Mouse (Mus musculus) heart, adult 2 months (tissue): ENCODE data around the gene Fahd2a. TPM values are rescaled to one million over a fixed set of nuclear protein-coding genes. Genes with fewer than 3 reads are reported as not detected.

Experiments
- DNase-seq, 2 experiments: peaks; one replicate each; pipeline ENCODE4 v3.0.0; 2021
- H3K27ac ChIP-seq: fragments of 200-600 bp; 2 replicates; pipeline ENCODE4 v1.8.1; 2022
- H3K27me3 ChIP-seq: fragments of 200-500 bp; 2 replicates; pipeline ENCODE4 v1.6.1; 2012; ENCODE audit warnings: mild to moderate bottlenecking, low read length, inconsistent platforms, mixed read lengths; ENCODE audit not compliant: control insufficient read depth, insufficient read depth
- H3K36me3 ChIP-seq: fragments of 200-500 bp; 2 replicates; pipeline ENCODE4 v1.6.1; 2012; ENCODE audit warnings: low read length, inconsistent platforms; ENCODE audit not compliant: control insufficient read depth, insufficient read depth
- H3K4me1 ChIP-seq: fragments of 200-500 bp; 2 replicates; pipeline ENCODE4 v1.6.1; 2011; ENCODE audit warnings: low read length; ENCODE audit not compliant: control insufficient read depth, insufficient read depth
- H3K4me3 ChIP-seq: fragments of 200-600 bp; 2 replicates; pipeline ENCODE4 v1.8.1; 2022
- H3K79me2 ChIP-seq: fragments of 200-500 bp; replicated peaks from 2 replicates; pipeline ENCODE4 v1.6.1; 2012; ENCODE audit warnings: mild to moderate bottlenecking, inconsistent platforms, low read length, moderate library complexity, mixed read lengths; ENCODE audit not compliant: control insufficient read depth, insufficient read depth
- H3K9ac ChIP-seq: fragments of 200-500 bp; 2 replicates; pipeline ENCODE4 v1.6.1; 2012; ENCODE audit warnings: low read depth, mild to moderate bottlenecking, control low read depth, inconsistent platforms, low read length, mixed read lengths
- CTCF ChIP-seq: fragments of 200-600 bp; IDR thresholded peaks from 2 replicates; pipeline ENCODE4 v1.8.1; 2022; ENCODE audit warnings: antibody characterized with exemption, mild to moderate bottlenecking, moderate library complexity
- EP300 ChIP-seq: fragments of 200-500 bp; IDR thresholded peaks from 2 replicates; pipeline ENCODE4 v1.6.1; 2011; ENCODE audit warnings: low read depth, low read length, control low read depth; ENCODE audit not compliant: insufficient read depth
- POLR2A ChIP-seq: fragments of 200-500 bp; IDR thresholded peaks from 2 replicates; pipeline ENCODE4 v1.6.1; 2011; ENCODE audit warnings: mild to moderate bottlenecking, low read depth, low read length, control low read depth; ENCODE audit not compliant: insufficient read depth
- WGBS: fragments of 180-500 bp; shearing (Covaris S2); methylation state at CpG from one replicate; pipeline ENCODE4 v1.1.7; 2018; 5-methylcytosine and 5-hydroxymethylcytosine counted together
- intact Hi-C: fragments of 180-260 bp; cut with DNase I; formaldehyde crosslinking; loops from one replicate; pipeline ENCODE4 v1.15.1; 2025
- polyA plus RNA-seq: library from polyadenylated mRNA; depleted of rRNA; stranded (reverse); fragments of >200 nt; gene quantifications from 2 replicates; pipeline ENCODE4 v1.2.3, GENCODE M21; 2012
- total RNA-seq, 2 experiments: library from RNA; stranded (reverse); gene quantifications; 2 replicates each; pipeline ENCODE4 v1.2.3; 2021

The Fahd2a gene
- total and polyA plus RNA-seq, 3 experiments: 34.5 to 44.5 (median 42.5) TPM

DNA sequence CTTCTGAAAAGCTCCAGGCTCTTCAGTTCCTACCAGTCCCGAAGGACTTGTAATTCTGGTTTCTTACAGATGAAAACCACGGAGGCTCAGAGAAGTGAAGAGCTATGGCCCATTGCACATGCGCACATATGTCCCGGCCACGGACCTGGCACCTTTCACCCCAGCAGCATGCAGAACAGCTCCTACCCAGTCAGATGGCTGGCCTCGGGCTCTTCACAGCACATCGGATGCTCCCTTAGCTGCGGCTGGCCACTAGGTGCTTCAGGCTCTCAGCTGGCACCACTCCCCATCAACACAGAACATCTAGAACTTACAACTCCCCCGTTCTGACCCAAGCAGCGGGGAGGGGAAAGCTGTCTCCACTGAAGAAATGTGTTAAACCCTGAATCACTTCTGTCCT is 35.4 kb upstream of the Fahd2a start:
- Histone ChIP-seq H3K79me2 (no peaks in the 10 kb centered on the region), H3K4me3 (no peak overlapping the region), H3K27me3 (peaks cover 9% of the 10 kb centered on the region; the same call in 1 of the 2 replicates), H3K9ac (no peak overlapping the region), H3K4me1 (peaks cover 3% of the 10 kb centered on the region), H3K36me3 (no peaks in the 10 kb centered on the region), H3K27ac (no peak overlapping the region)
- 69% methylated on average over 10 of the region's 10 CpGs for WGBS
- intact Hi-C loops: no loop called here
- TF ChIP-seq POLR2A (no peak), CTCF (no peak), EP300 (no peak)
- DNase-seq: no peak

DNA sequence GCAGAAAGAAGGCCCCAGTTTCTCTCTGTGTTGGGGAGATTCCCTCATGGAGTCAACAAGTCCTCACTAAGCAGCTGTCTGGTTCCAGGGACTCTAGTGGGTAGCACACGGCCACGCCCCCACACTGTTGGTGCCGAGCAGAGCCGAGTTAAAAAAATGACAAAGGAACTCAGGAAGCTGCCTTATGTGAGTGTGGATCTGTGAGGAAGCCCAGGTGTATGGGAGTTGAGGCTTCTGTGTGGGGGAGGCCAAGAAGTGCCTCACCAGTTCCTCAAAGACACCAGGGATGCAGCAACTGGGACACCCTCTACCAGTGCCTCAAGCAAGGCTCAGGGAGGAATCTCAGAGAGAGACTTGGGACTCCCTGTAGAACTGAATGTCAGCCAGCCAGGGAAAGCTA is 34.8 kb upstream of the Fahd2a start:
- H3K9ac ChIP-seq: no peak overlapping the region
- WGBS: 60% methylated on average over 4 of the region's 4 CpGs
- intact Hi-C loops: no loop called here
- H3K4me1 ChIP-seq: peaks cover 2% of the 10 kb centered on the region
- H3K36me3 ChIP-seq: no peaks in the 10 kb centered on the region
- H3K79me2 ChIP-seq: no peaks in the 10 kb centered on the region
- H3K27ac ChIP-seq: no peak overlapping the region
- no peak overlapping the region for H3K4me3 ChIP-seq
- DNase-seq: no peak
- no peak for TF ChIP-seq EP300
- H3K27me3 ChIP-seq: peaks cover 9% of the 10 kb centered on the region; the same call in 1 of the 2 replicates

DNA sequence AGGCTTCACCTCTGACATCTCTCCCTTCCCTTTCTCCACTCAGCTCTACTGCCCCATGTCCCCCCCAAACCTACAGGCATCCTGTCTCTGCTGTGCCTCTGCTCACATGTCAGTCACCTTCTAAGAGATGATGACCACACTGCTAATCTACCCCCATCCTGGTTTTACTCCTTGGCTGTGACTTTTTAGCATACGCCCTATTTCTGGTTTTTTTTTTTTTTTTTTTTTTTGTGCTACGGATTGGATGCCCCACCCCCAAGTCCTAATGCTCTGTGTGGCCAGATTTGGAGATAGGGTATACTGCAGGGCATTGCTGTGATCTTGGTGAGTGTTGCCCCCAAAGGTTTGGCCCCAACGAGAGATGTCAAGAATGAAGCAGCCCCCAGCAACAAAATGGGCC is 27.9 kb upstream of the Fahd2a start:
- Histone ChIP-seq H3K9ac (no peak overlapping the region), H3K36me3 (no peaks in the 10 kb centered on the region), H3K79me2 (no peaks in the 10 kb centered on the region), H3K27me3 (no peaks in the 10 kb centered on the region), H3K27ac (no peak overlapping the region), H3K4me1 (peaks cover 1% of the 10 kb centered on the region; the same call in 1 of the 2 replicates), H3K4me3 (no peak overlapping the region)
- intact Hi-C loops: no loop called here
- WGBS: 57% methylated on average over 3 of the region's 3 CpGs
- TF ChIP-seq EP300 (no peak), CTCF (no peak), POLR2A (no peak)
- no peak for DNase-seq

DNA sequence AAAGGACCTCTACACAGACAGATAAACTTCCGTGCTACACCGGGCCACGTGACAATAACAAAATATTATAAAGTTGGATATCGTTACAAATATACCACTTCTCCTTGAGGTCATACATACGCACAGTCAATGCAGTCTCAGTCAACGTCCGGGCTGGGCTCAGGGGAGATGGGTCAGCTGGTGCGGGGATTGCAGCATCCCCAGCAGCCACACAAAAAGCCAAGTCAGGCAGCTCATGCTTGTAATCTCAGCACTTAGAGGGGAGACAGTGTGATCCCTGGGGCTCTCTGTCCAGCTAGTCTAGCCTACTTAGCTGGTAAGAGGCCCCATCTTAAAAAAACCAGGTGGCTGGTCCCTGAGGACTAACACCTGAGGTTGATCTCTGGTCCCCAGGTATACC is 26.9 kb upstream of the Fahd2a start:
- no peak for DNase-seq
- intact Hi-C loops: no loop called here
- WGBS: 73% methylated on average over 8 of the region's 8 CpGs

DNA sequence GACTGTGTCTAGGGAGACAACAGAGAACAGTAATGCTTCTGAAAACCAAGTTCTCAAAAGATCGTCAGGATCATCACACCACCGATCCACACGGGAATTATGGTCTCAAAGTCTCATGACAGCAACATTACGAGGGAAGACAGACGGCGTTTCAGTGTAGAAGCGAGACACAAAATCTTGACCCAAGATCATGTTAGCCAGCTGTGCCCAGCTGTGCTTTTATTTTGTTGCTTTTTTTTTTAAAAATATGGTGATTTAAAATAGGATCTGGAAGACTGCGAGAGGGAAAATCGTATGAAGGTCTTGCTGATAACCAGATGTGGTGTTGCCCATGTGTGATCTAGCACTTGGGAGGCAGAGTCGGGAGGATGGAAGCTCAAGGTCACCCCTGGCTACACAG is 26.3 kb upstream of the Fahd2a start:
- no peak overlapping the region for H3K4me3 ChIP-seq
- no peaks in the 10 kb centered on the region for H3K79me2 ChIP-seq
- 76% methylated on average over 10 of the region's 10 CpGs for WGBS
- H3K27me3 ChIP-seq: no peaks in the 10 kb centered on the region
- no peaks in the 10 kb centered on the region for H3K36me3 ChIP-seq
- DNase-seq: no peak
- H3K4me1 ChIP-seq: peaks cover 1% of the 10 kb centered on the region; the same call in 1 of the 2 replicates
- no peak for TF ChIP-seq CTCF
- no peak for TF ChIP-seq POLR2A
- no peak for TF ChIP-seq EP300
- H3K9ac ChIP-seq: no peak overlapping the region
- no peak overlapping the region for H3K27ac ChIP-seq
- intact Hi-C loops: no loop called here

More for the DNA sequence above, 26.9 kb upstream of the Fahd2a start:
- Histone ChIP-seq H3K36me3 (no peaks in the 10 kb centered on the region), H3K27me3 (no peaks in the 10 kb centered on the region), H3K9ac (no peak overlapping the region), H3K27ac (no peak overlapping the region), H3K4me1 (peaks cover 1% of the 10 kb centered on the region; the same call in 1 of the 2 replicates), H3K79me2 (no peaks in the 10 kb centered on the region), H3K4me3 (no peak overlapping the region)
- no peak for TF ChIP-seq CTCF
- TF ChIP-seq EP300: no peak
- no peak for TF ChIP-seq POLR2A

DNA sequence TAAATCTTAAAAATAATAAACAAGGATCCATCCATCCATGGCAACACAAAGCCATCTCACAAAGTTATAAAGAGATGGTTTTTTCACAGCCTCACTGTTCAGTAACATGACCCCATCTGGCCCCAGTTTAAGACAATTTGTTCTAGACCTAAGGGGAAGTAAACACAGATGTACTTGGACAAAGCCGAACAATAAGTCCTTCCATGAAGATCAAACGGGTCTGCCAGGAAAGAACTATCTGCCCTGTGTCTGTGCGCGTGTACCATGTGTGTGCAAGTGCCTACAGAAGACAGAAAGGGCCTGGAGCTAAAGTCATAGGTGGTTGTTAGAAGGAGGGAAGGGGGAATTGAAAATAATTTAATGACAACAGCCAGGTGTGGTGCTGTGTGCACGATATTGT is 25.8 kb upstream of the Fahd2a start:
- no peak for TF ChIP-seq CTCF
- TF ChIP-seq EP300: no peak
- TF ChIP-seq POLR2A: no peak
- H3K4me1 ChIP-seq: peaks cover 1% of the 10 kb centered on the region; the same call in 1 of the 2 replicates
- DNase-seq: no peak
- 72% methylated on average over 5 of the region's 5 CpGs for WGBS
- H3K27ac ChIP-seq: no peak overlapping the region
- intact Hi-C loops: no loop called here
- no peaks in the 10 kb centered on the region for H3K79me2 ChIP-seq
- H3K36me3 ChIP-seq: no peaks in the 10 kb centered on the region
- H3K27me3 ChIP-seq: no peaks in the 10 kb centered on the region
- H3K9ac ChIP-seq: no peak overlapping the region
- no peak overlapping the region for H3K4me3 ChIP-seq
